In genomic region chr1:151258090-151258954, GRCm38 (mm10) we compare ENCODE assay signal across 21 mouse cellular contexts. TPM values are rescaled to one million over a fixed set of nuclear protein-coding genes. Genes with fewer than 3 reads are reported as not detected.
A peak's percentile ranks its signal among the peaks of the same experiment; 100 is the strongest.
DNase-seq lines count a peak whose midpoint lies in the region; ATAC-seq and TF ChIP-seq lines count a peak whose summit lies in the region.
"Had no signal": no experiment of that assay in that cellular context is flagged by ENCODE, and none has a peak within 500 bp of the region (broad histone marks: within the 10 kb centered on the region; RNA-seq: fewer than 3 reads in every experiment).

No protein-coding gene starts in this region.

- intact Hi-C loops in heart, postnatal 25 days (cut with DNase I), result no loop called here

- no peaks in the 10 kb centered on the region for H3K27me3 ChIP-seq in lung, postnatal 0 days (replicated peaks; ENCODE audit: insufficient read depth, low read length)
- no peaks in the 10 kb centered on the region for H3K27me3 ChIP-seq in hindbrain, embryonic 12.5 days
- H3K27me3 ChIP-seq in hindbrain, embryonic 11.5 days (ENCODE audit: control insufficient read depth, insufficient read depth, low read length), result no peaks in the 10 kb centered on the region
- H3K27me3 ChIP-seq: hindbrain, embryonic 15.5 days had no signal

- H3K4me3 ChIP-seq in lung, postnatal 0 days (ENCODE audit: low read depth, low read length), result no peak overlapping the region
- no peak overlapping the region for H3K4me3 ChIP-seq in hindbrain, embryonic 12.5 days
- no peak overlapping the region for H3K4me3 ChIP-seq in hindbrain, embryonic 11.5 days (ENCODE audit: low read depth, low read length)
- H3K4me3 ChIP-seq: hindbrain, embryonic 15.5 days had no signal

- no peak for TF ChIP-seq CTCF in lung, postnatal 0 days (IDR thresholded peaks at IDR 0.05)

- no peaks in the 10 kb centered on the region for H3K4me1 ChIP-seq in lung, postnatal 0 days (ENCODE audit: insufficient read depth, low read depth, low read length)
- H3K4me1 ChIP-seq in hindbrain, embryonic 12.5 days, result peaks cover 3% of the 10 kb centered on the region; the same call in 1 of the 2 replicates
- no peaks in the 10 kb centered on the region for H3K4me1 ChIP-seq in hindbrain, embryonic 11.5 days (replicated peaks; ENCODE audit: control insufficient read depth, insufficient read depth, low read length)
- H3K4me1 ChIP-seq: hindbrain, embryonic 15.5 days had no signal

- DNase-seq in heart, adult 11 months, result peak; percentile 45
- no peak for DNase-seq in heart, postnatal 25 days (ENCODE audit: low spot score)
- DNase-seq in lung, postnatal 0 days (ENCODE audit: low spot score), result no peak
- no peak for DNase-seq in lung, postnatal 14 days
- no peak for DNase-seq in hindbrain, embryonic 11.5 days (ENCODE audit: low spot score)
- DNase-seq: cerebellum, postnatal 10 days; heart, postnatal 10 days; kidney, adult 2 months; liver, postnatal 0 days; lung, postnatal 4 days; thymus, postnatal 25 days had no signal

- peak; percentile 28; the same call in 1 of the 2 replicates for ATAC-seq in lung, postnatal 0 days
- ATAC-seq in erythroblast, adult 5-6 weeks (replicated peaks; ENCODE audit: low FRiP score, poor library complexity, severe bottlenecking), result peak; percentile 39
- no peak for ATAC-seq in hindbrain, embryonic 12.5 days (ENCODE audit: low FRiP score)
- no peak for ATAC-seq in hindbrain, embryonic 11.5 days (ENCODE audit: low FRiP score)
- ATAC-seq: activated CD4-positive, CD25-positive, alpha-beta regulatory T cell, adult 4 months; forebrain, embryonic 16.5 days; liver, postnatal 0 days had no signal

- 51% methylated on average over 14 of the region's 14 CpGs for WGBS in lung, postnatal 0 days
- 74% methylated on average over 14 of the region's 14 CpGs for WGBS in hindbrain, embryonic 12.5 days
- 66% methylated on average over 14 of the region's 14 CpGs for WGBS in hindbrain, embryonic 11.5 days

- no peak overlapping the region for H3K9ac ChIP-seq in lung, postnatal 0 days (replicated peaks; ENCODE audit: low read depth)
- H3K9ac ChIP-seq in hindbrain, embryonic 12.5 days, result no peak overlapping the region
- H3K9ac ChIP-seq in hindbrain, embryonic 11.5 days (ENCODE audit: low read depth, low read length), result no peak overlapping the region
- H3K9ac ChIP-seq: hindbrain, embryonic 15.5 days; liver, postnatal 0 days had no signal

- no peak overlapping the region for H3K27ac ChIP-seq in lung, postnatal 0 days (ENCODE audit: low read length)
- no peak overlapping the region for H3K27ac ChIP-seq in hindbrain, embryonic 12.5 days
- no peak overlapping the region for H3K27ac ChIP-seq in hindbrain, embryonic 11.5 days (ENCODE audit: low read depth, low read length)
- H3K27ac ChIP-seq: hindbrain, embryonic 15.5 days had no signal

- no peaks in the 10 kb centered on the region for H3K36me3 ChIP-seq in lung, postnatal 0 days (ENCODE audit: insufficient read depth, low read length)
- H3K36me3 ChIP-seq in hindbrain, embryonic 12.5 days, result no peaks in the 10 kb centered on the region
- no peaks in the 10 kb centered on the region for H3K36me3 ChIP-seq in hindbrain, embryonic 11.5 days (ENCODE audit: control insufficient read depth, insufficient read depth, low read length)
- H3K36me3 ChIP-seq: hindbrain, embryonic 15.5 days had no signal

- H3K9me3 ChIP-seq in lung, postnatal 0 days (ENCODE audit: low read length), result no peaks in the 10 kb centered on the region
- H3K9me3 ChIP-seq in hindbrain, embryonic 12.5 days (replicated peaks), result no peaks in the 10 kb centered on the region
- no peaks in the 10 kb centered on the region for H3K9me3 ChIP-seq in hindbrain, embryonic 11.5 days (ENCODE audit: control insufficient read depth, low read length)
- H3K9me3 ChIP-seq: hindbrain, embryonic 15.5 days had no signal

- no peak for TF ChIP-seq EP300 in lung, postnatal 0 days (IDR thresholded peaks at IDR 0.05)

- no peak overlapping the region for H3K4me2 ChIP-seq in lung, postnatal 0 days (replicated peaks; ENCODE audit: low read depth, low read length)
- H3K4me2 ChIP-seq in hindbrain, embryonic 12.5 days (replicated peaks), result no peak overlapping the region
- no peak overlapping the region for H3K4me2 ChIP-seq in hindbrain, embryonic 11.5 days (replicated peaks; ENCODE audit: low read depth, low read length)
- H3K4me2 ChIP-seq: hindbrain, embryonic 15.5 days had no signal

RNA-seq across cellular contexts. Expression of gene Gm47996, which starts 48.4 kb away (rescaled TPM):
- not detected for total RNA-seq in heart, postnatal 25 days (2021)
- polyA plus RNA-seq in lung, postnatal 0 days (2015; fragmentation: Nextera tagmentation; extraction: Ambion mirVana), result not detected in 2 replicates
- not detected in 2 replicates for total RNA-seq in erythroblast, adult 5-6 weeks (2015; ENCODE audit: low replicate concordance)
- 1.9 TPM in 1 of 2 replicates, not detected in the other for total RNA-seq in erythroblast, adult 5-6 weeks (2017; ENCODE audit: low replicate concordance)
- 0.33 TPM in 1 of 2 replicates, not detected in the other for polyA plus RNA-seq in hindbrain, embryonic 12.5 days (2016; fragmentation: Nextera tagmentation; extraction: Ambion mirVana)
- 0.42 and 0.45 TPM in 2 replicates for polyA plus RNA-seq in hindbrain, embryonic 11.5 days (2014; fragmentation: Nextera tagmentation; extraction: Ambion mirVana)
- total RNA-seq: heart, adult 8-10 months; heart, postnatal 10 days; neutrophil, adult 5-6 weeks had no signal
- polyA plus RNA-seq: activated CD4-positive, CD25-positive, alpha-beta regulatory T cell, adult 4 months; forebrain, embryonic 16.5 days; hindbrain, embryonic 15.5 days; kidney, adult 2 months; midbrain, embryonic 14.5 days had no signal

RNA-seq across cellular contexts. Expression of gene 3110040M04Rik, which starts 54.4 kb away (rescaled TPM):
- total RNA-seq in heart, postnatal 25 days (2021), result not detected
- 0.15 TPM in 1 of 2 replicates, not detected in the other for polyA plus RNA-seq in lung, postnatal 0 days (2015; fragmentation: Nextera tagmentation; extraction: Ambion mirVana)
- total RNA-seq in erythroblast, adult 5-6 weeks (2015; ENCODE audit: low replicate concordance), result not detected in 2 replicates
- 2.9 TPM in 1 of 2 replicates, not detected in the other for total RNA-seq in erythroblast, adult 5-6 weeks (2017; ENCODE audit: low replicate concordance)
- polyA plus RNA-seq in hindbrain, embryonic 12.5 days (2016; fragmentation: Nextera tagmentation; extraction: Ambion mirVana), result 0.48 and 0.57 TPM in 2 replicates
- polyA plus RNA-seq in hindbrain, embryonic 11.5 days (2014; fragmentation: Nextera tagmentation; extraction: Ambion mirVana), result 0.57 TPM in 1 of 2 replicates, not detected in the other
- total RNA-seq: gastrocnemius, adult 8-10 months; heart, adult 8-10 months; heart, postnatal 10 days; neutrophil, adult 5-6 weeks had no signal
- polyA plus RNA-seq: activated CD4-positive, CD25-positive, alpha-beta regulatory T cell, adult 4 months; forebrain, embryonic 16.5 days; hindbrain, embryonic 15.5 days; limb, embryonic 14.5 days; midbrain, embryonic 14.5 days had no signal

Comparison
In these comparisons a context has a peak if more than half of its experiments do, and no peak if none do; other contexts are left out.
1. ATAC-seq: peak in lung, postnatal 0 days (single experiment) and erythroblast, adult 5-6 weeks (single experiment); none in hindbrain, embryonic 12.5 days (single experiment) and hindbrain, embryonic 11.5 days (single experiment).